Mouse (Mus musculus): ENCODE data around the gene Hoxc12. TPM values are rescaled to one million over a fixed set of nuclear protein-coding genes. Genes with fewer than 3 reads are reported as not detected.

The Hoxc12 gene
- polyA plus RNA-seq, 1 experiment: not detected

DNA sequence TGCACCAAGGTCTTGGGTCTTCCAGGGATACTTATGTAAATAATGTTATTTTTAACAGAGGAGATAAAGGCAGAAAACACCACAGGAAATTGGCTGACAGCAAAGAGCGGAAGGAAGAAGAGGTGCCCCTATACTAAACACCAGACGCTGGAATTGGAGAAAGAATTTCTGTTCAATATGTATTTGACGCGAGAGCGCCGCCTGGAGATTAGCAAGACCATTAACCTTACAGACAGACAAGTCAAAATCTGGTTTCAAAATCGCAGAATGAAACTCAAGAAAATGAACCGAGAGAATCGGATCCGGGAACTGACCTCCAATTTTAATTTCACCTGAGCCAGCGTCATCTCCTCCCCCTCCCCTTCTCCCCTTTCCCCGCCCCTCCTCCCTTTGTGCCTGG is 34.2 kb downstream of the Hoxc12 start:
- H3K4me3 ChIP-seq (ENCODE audit: insufficient read depth, low read length): no peak overlapping the region
- TF ChIP-seq POLR2A (IDR thresholded peaks at IDR 0.05; ENCODE audit: low read depth, low read length) (no peak), CTCF (IDR thresholded peaks at IDR 0.05; ENCODE audit: borderline replicate concordance, insufficient read depth, low read length) (no peak)
- no peaks in the 10 kb centered on the region for H3K4me1 ChIP-seq (ENCODE audit: control insufficient read depth, insufficient read depth, low read length)
- no peak overlapping the region for H3K27ac ChIP-seq (ENCODE audit: insufficient read depth, low read length)

GRCm38 (mm10) chr15:102972254-102972653 is 35.7 kb downstream of the Hoxc12 start:
- H3K4me1 ChIP-seq (ENCODE audit: control insufficient read depth, insufficient read depth, low read length): no peaks in the 10 kb centered on the region
- TF ChIP-seq POLR2A (IDR thresholded peaks at IDR 0.05; ENCODE audit: low read depth, low read length) (no peak), CTCF (IDR thresholded peaks at IDR 0.05; ENCODE audit: borderline replicate concordance, insufficient read depth, low read length) (no peak)
- H3K4me3 ChIP-seq (ENCODE audit: insufficient read depth, low read length): peak overlapping the region; percentile 40
- peak overlapping the region; percentile 36 for H3K27ac ChIP-seq (ENCODE audit: insufficient read depth, low read length)

- peak overlapping the region; percentile 36 for H3K27ac ChIP-seq (ENCODE audit: insufficient read depth, low read length)
These were observed 36.2 kb downstream of the Hoxc12 start for GRCm38 (mm10) chr15:102972753-102973152.

DNA sequence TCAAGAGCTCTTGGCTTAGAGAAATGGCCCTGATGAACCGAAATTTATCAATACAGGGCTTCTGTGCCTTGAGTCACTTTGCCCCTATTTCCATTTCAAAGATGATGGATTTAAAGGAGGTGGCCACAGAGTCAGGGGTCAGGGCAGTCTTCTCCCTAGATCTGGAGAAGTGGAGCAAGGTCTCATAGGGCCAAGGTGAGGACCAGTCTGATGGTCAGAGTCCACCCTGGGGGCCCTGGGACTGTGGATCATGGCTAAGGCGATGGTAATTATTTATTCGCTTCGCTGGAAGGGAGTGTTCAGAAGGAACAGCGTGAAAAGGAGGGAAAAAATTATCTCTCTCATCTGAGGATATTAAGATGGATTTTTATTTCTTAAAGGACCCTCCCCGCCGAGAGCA is 38.5 kb downstream of the Hoxc12 start:
- Histone ChIP-seq H3K4me1 (ENCODE audit: control insufficient read depth, insufficient read depth, low read length) (no peaks in the 10 kb centered on the region), H3K4me3 (ENCODE audit: insufficient read depth, low read length) (no peak overlapping the region), H3K27ac (ENCODE audit: insufficient read depth, low read length) (no peak overlapping the region)
- TF ChIP-seq POLR2A (IDR thresholded peaks at IDR 0.05; ENCODE audit: low read depth, low read length) (no peak), CTCF (IDR thresholded peaks at IDR 0.05; ENCODE audit: borderline replicate concordance, insufficient read depth, low read length) (no peak)

More at GRCm38 (mm10) chr15:102972753-102973152, 36.2 kb downstream of the Hoxc12 start:
- Histone ChIP-seq H3K4me1 (ENCODE audit: control insufficient read depth, insufficient read depth, low read length) (no peaks in the 10 kb centered on the region), H3K4me3 (ENCODE audit: insufficient read depth, low read length) (peak overlapping the region; percentile 40)
- TF ChIP-seq POLR2A (IDR thresholded peaks at IDR 0.05; ENCODE audit: low read depth, low read length) (no peak), CTCF (IDR thresholded peaks at IDR 0.05; ENCODE audit: borderline replicate concordance, insufficient read depth, low read length) (no peak)

- no peak for TF ChIP-seq CTCF (IDR thresholded peaks at IDR 0.05; ENCODE audit: borderline replicate concordance, insufficient read depth, low read length)
- no peak for TF ChIP-seq POLR2A (IDR thresholded peaks at IDR 0.05; ENCODE audit: low read depth, low read length)
- H3K27ac ChIP-seq (ENCODE audit: insufficient read depth, low read length): peak overlapping the region; percentile 3; the same call in 1 of the 2 replicates
- no peaks in the 10 kb centered on the region for H3K4me1 ChIP-seq (ENCODE audit: control insufficient read depth, insufficient read depth, low read length)
- H3K4me3 ChIP-seq (ENCODE audit: insufficient read depth, low read length): peak overlapping the region; percentile 8
These were observed 39.1 kb downstream of the Hoxc12 start for GRCm38 (mm10) chr15:102975688-102976111.

DNA sequence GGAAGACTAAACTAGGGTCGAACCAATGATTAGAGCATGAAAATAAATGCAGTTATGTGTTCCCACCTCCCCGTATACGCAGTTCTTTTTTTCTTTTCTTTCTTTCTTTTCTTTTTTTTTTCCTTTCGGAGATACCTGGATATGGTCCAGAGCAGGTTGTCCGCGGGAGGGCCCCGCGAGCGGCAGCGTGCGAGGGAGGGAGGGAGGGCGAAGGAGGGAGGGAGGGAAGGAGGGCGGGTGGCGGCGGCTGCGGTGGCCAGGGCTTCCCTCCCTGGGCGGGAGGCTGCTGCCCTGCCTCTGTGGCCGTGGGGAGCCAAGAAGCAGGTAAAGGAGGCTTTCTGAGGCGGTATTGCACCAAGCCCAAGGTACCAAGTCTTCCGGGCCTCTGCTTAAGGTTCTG is 39.6 kb downstream of the Hoxc12 start, which contains the start of gene Hoxc9:
Gene Hoxc9 (plus strand): TSS at position 269 of the 400 bp plus-strand sequence.
- peak within 1 kb of the TSS; percentile 43 for H3K4me3 ChIP-seq (ENCODE audit: insufficient read depth, low read length)
- H3K27ac ChIP-seq (ENCODE audit: insufficient read depth, low read length): peak within 1 kb of the TSS; percentile 31
- no peaks in the 10 kb centered on the region for H3K4me1 ChIP-seq (ENCODE audit: control insufficient read depth, insufficient read depth, low read length)

DNA sequence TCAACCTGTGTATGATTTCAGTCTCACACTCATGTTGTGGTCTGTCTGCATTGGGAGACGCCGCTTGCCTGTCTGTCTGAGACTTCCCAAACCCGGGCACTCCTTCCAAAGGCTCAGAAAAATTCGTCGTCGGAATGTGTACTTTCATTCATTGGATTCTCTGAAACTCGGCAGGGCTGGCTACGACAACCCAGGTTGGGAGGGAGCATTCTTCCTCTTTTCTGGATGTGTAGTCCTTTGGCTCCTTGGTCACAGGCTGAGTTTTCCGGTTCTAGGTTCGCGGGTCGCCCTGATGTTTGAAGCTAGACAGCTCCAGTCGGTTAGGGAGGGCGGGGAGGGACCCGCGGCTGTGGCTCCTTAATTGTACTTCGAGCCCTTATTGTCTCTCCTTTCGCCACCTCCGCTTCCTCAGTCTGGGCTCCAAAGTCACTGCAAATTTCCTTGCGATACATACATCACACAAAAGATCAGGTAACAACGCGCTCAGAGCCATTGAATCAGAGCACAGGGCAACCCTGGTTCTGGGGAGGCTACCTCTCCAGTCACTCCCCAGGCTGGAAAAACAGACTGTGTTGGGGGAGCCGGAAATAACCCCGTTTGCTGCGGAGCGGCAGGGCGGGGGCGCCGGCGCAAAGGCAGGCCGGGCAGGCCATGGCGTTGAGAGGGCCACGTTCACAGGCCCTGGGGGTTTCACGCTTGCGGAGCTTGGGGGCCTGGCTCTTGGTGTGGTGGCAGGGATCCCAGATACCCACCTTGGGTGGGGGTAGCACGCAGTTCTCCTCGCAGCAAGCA is 40.3 kb downstream of the Hoxc12 start:
- Histone ChIP-seq H3K4me3 (ENCODE audit: insufficient read depth, low read length) (peak overlapping the region; percentile 43), H3K27ac (ENCODE audit: insufficient read depth, low read length) (peak overlapping the region; percentile 31; the same call in 1 of the 2 replicates), H3K4me1 (ENCODE audit: control insufficient read depth, insufficient read depth, low read length) (no peaks in the 10 kb centered on the region)
- TF ChIP-seq CTCF (IDR thresholded peaks at IDR 0.05; ENCODE audit: borderline replicate concordance, insufficient read depth, low read length) (no peak), POLR2A (IDR thresholded peaks at IDR 0.05; ENCODE audit: low read depth, low read length) (no peak)

More for the DNA sequence above, 39.6 kb downstream of the Hoxc12 start, which contains the start of gene Hoxc9:
- no peak for TF ChIP-seq CTCF (IDR thresholded peaks at IDR 0.05; ENCODE audit: borderline replicate concordance, insufficient read depth, low read length)

GRCm38 (mm10) chr15:102977423-102977974 is 40.9 kb downstream of the Hoxc12 start:
- Histone ChIP-seq H3K4me3 (ENCODE audit: insufficient read depth, low read length) (peak overlapping the region; percentile 43), H3K4me1 (ENCODE audit: control insufficient read depth, insufficient read depth, low read length) (no peaks in the 10 kb centered on the region), H3K27ac (ENCODE audit: insufficient read depth, low read length) (peak overlapping the region; percentile 44)
- TF ChIP-seq POLR2A (IDR thresholded peaks at IDR 0.05; ENCODE audit: low read depth, low read length) (no peak), CTCF (IDR thresholded peaks at IDR 0.05; ENCODE audit: borderline replicate concordance, insufficient read depth, low read length) (no peak)

GRCm38 (mm10) chr15:102978615-102979515 is 42.3 kb downstream of the Hoxc12 start:
- TF ChIP-seq CTCF (IDR thresholded peaks at IDR 0.05; ENCODE audit: borderline replicate concordance, insufficient read depth, low read length) (no peak), POLR2A (IDR thresholded peaks at IDR 0.05; ENCODE audit: low read depth, low read length) (no peak)
- no peaks in the 10 kb centered on the region for H3K4me1 ChIP-seq (ENCODE audit: control insufficient read depth, insufficient read depth, low read length)
- H3K4me3 ChIP-seq (ENCODE audit: insufficient read depth, low read length): peak overlapping the region; percentile 4; the same call in 1 of the 2 replicates
- H3K27ac ChIP-seq (ENCODE audit: insufficient read depth, low read length): peak overlapping the region; percentile 23
